Mouse (Mus musculus) left cerebral cortex, adult 9 months (tissue): ENCODE measurements around the gene Tsga13.

Experiments used
- DNase-seq, 2 experiments: peaks; one replicate each; pipeline ENCODE4 v3.0.0; 2022; ENCODE audit warnings: low spot score in 2 of 2

Gene Tsga13

GRCm38 (mm10) chr6:30865031-30865678, 50.2 kb downstream of the Tsga13 start:
- DNase-seq: no peak

DNA sequence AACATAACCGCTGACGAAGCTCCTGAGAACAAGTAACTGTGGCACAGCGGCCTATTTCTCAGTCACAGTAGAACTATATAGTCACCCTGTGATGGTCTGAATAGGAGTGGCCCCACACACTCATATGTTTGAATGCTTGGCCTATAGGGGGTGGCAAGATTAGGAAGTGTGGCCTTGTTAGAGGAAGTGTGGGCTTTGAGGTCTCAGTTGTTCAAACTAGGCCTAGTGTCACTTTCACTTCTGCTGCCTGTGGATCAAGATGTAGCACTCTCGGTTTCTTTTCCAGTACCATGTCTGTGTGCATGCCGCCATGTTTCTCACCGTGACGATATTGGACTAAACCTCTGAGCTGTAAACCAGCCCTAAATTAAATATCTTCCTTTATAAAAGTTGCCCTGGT, 59.4 kb downstream of the Tsga13 start:
- no peak for DNase-seq

DNA sequence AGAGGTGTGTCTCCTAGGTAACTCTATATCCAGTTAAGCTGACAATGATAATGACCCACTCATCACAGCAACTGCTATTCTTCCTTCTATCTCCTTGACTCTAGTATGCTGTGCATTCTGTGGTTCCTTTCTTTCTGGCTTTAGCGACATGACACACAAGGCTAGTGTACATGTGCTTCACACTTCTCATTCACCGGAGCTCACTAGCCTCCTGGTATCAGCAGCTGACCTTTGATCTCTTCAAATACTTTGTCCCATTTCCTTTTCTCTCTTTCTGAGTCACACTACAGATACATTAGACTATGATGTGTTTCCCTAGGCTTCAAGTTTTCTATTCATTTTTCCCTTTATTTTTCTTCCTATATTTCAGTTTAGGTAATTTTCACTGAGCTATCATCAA, 60.2 kb downstream of the Tsga13 start:
- no peak for DNase-seq

DNA sequence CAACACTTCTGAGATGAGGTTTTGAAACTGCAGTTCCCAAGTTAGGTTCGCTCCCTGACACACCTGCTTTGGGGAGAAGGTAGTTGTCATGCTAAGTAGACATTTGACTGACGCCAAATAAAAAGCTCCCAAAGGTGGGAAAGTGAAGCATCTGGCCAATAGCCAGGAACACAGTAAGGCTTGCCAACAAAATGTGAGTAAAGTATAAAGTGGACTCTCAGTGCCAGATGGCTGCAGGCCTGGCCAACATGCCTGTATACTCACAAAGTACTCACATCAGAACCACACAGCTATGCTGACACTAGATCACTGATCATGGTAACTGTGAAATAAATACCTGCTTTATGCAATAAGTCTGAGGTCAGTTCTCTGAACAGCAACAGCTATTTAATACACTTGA, 65.6 kb downstream of the Tsga13 start:
- no peak for DNase-seq
